Mouse (Mus musculus) midbrain, embryonic 16.5 days (tissue): ENCODE data around the gene Gga1. TPM values are rescaled to one million over a fixed set of nuclear protein-coding genes. Genes with fewer than 3 reads are reported as not detected.
"Not testable (repeated sequence)": the region's sequence is repeated elsewhere in the genome, so short reads cannot be mapped to it uniquely, and the experiment has no call there.

Source experiments
- ATAC-seq: fragments of 200-750 bp; cut with Nextera tagmentation; 2 replicates; pipeline ENCODE4 v1.8.0; 2017; ENCODE audit warnings: moderate TSS enrichment
- H3K27ac ChIP-seq: fragments of 300-500 bp; sonication (generic); 2 replicates; pipeline ENCODE4 v1.5.1; 2014; ENCODE audit warnings: mild to moderate bottlenecking, low read length, mixed read lengths
- H3K27me3 ChIP-seq: fragments of 300-500 bp; sonication (generic); 2 replicates; pipeline ENCODE4 v1.6.1; 2014; ENCODE audit warnings: low read depth, low read length, mixed read lengths; ENCODE audit not compliant: control insufficient read depth, insufficient read depth
- H3K36me3 ChIP-seq: fragments of 300-500 bp; sonication (generic); 2 replicates; pipeline ENCODE4 v1.6.1; 2014; ENCODE audit warnings: mild to moderate bottlenecking, low read length, moderate library complexity, mixed read lengths; ENCODE audit not compliant: control insufficient read depth, insufficient read depth
- H3K4me1 ChIP-seq: fragments of 300-500 bp; sonication (generic); 2 replicates; pipeline ENCODE4 v1.6.1; 2014; ENCODE audit warnings: mild to moderate bottlenecking, low read length, mixed read lengths; ENCODE audit not compliant: control insufficient read depth, insufficient read depth
- H3K4me2 ChIP-seq: fragments of 300-500 bp; sonication (generic); 2 replicates; pipeline ENCODE4 v1.6.1; 2014; ENCODE audit warnings: mild to moderate bottlenecking, low read length, mixed read lengths
- H3K4me3 ChIP-seq: fragments of 300-500 bp; sonication (generic); 2 replicates; pipeline ENCODE4 v1.5.1; 2014; ENCODE audit warnings: low read depth, mild to moderate bottlenecking, low read length, moderate library complexity, mixed read lengths
- H3K9ac ChIP-seq: fragments of 300-500 bp; sonication (generic); 2 replicates; pipeline ENCODE4 v1.6.1; 2014; ENCODE audit warnings: low read depth, low read length, mixed read lengths
- H3K9me3 ChIP-seq: fragments of 300-500 bp; sonication (generic); replicated peaks from 2 replicates; pipeline ENCODE4 v1.6.1; 2014; ENCODE audit warnings: mild to moderate bottlenecking, low read length, mixed read lengths; ENCODE audit not compliant: control insufficient read depth, poor library complexity, severe bottlenecking
- WGBS: fragments of 180-500 bp; shearing (Covaris S2); extraction: QIAGEN DNeasy Blood & Tissue Kit; methylation state at CpG from one replicate; pipeline ENCODE4 v1.1.7; 2014; 5-methylcytosine and 5-hydroxymethylcytosine counted together
- polyA plus RNA-seq: library from polyadenylated mRNA; unstranded; fragments of >200 nt; fragmentation: Nextera tagmentation; extraction: Ambion mirVana; gene quantifications from 2 replicates; pipeline ENCODE4 v1.2.1, GENCODE M21; 2015

The Gga1 gene
- polyA plus RNA-seq, 1 experiment from 2014 or later, result 46.5 TPM

DNA sequence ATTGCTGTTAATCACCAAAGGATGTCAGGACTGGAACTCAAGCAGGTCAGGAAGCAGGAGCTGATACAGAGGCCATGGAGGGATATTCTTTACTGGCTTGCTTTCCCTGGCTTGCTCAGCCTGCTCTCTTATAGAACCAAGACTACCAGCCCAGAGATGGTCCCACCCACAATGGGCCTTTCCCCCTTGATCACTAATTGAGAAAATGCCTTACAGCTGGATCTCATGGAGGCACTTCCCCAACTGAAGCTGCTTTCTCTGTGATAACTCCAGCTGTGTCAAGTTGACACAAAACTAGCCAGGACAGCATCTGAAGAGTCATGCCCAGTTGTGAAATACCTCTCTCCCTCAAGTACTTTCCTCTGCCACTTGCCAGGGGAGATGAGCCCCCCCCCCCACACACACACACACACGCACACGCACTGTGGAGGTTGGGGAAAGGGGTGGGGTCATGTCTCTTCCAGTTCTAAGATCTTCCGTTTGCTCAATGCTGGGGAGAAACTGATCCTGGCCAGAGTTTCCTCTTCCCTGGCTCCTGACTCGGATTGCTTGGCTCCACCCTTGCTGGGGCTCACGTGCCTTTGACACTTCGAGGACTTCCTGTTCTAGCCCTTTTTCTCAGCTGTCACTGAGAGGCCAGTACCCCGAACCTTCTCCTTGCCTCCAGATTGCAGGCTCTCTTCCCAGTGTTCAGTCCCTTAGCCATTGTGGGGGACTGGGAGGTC lies 2.0 kb downstream of the Gga1 start:
- Histone ChIP-seq H3K9ac (0 out of 2 replicates have a peak overlapping the region, but pooled peaks have one; percentile 28), H3K36me3 (peaks cover 23% of the 10 kb centered on the region), H3K4me1 (peaks cover 24% of the 10 kb centered on the region)
- ATAC-seq, H3K9me3 ChIP-seq, H3K4me3 ChIP-seq, H3K27me3 ChIP-seq, H3K27ac ChIP-seq, H3K4me2 ChIP-seq: not testable (repeated sequence)
- 80% methylated on average over 7 of the region's 7 CpGs for WGBS

DNA sequence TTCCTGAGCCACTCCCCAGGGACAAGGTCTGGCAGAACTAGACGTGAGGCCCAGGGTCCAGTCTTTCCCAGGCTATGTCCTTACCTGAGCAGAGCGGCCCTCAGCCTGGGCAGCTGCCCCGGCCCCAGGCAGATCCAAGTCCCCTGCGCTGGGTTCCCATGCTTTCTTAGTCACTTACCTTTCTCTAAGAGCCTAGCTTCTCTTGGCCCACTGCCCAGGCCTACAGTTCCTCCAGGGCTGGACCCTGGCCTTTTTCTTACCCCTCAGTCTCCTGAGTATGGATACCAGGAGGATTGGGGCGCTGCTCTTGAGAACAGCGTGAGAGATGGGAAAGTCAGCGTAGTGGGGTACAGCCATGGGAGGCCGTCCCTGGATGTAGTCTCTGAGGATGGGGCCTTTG lies 3.4 kb downstream of the Gga1 start:
- no peak for ATAC-seq
- Histone ChIP-seq H3K36me3 (peaks cover 34% of the 10 kb centered on the region), H3K4me3 (no peak overlapping the region), H3K9me3 (no peaks in the 10 kb centered on the region), H3K27ac (no peak overlapping the region), H3K4me1 (peaks cover 22% of the 10 kb centered on the region), H3K4me2 (no peak overlapping the region), H3K9ac (no peak overlapping the region), H3K27me3 (no peaks in the 10 kb centered on the region)
- WGBS, result 94% methylated on average over 8 of the region's 8 CpGs

DNA sequence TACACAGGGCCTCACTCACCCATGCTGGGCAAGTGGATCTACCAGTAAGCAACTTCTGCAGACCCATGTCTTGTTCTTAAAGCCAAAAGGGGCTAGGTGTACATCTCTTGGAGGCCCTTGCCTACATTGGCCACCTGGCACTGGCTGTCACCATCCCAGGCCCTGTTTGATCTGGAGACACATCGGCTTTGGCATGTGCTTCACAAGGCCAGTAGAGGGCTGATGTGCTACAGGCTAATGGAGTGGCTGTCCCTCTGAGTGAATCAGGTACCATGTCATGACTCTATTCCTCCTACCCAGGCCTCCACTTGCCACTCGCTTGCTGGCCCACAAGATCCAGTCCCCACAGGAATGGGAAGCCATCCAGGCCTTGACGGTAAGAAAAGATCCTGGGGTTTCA lies 4.8 kb downstream of the Gga1 start:
- peaks cover 40% of the 10 kb centered on the region for H3K36me3 ChIP-seq

DNA sequence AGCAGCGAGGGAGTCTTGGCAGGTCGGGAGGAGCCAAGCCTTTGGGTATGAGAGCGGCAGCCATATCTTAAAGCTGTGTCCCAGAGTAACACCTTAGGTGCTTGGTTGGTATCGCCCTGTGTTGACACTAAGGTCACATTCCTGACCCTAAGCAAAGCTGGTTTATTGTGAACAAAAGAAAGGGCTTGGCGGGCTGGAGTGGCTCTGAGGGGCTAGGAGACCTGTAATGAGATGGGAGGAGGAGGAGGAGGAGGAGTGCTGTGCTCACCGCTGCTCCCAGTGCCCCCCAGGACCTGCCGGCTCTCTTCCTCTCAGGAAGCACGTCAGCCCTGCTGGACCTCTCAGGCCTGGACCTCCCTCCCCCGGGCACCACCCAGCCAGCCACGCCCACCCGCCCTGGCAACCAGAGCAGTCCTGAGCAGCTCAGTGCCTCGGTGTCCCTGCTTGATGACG lies 12.4 kb downstream of the Gga1 start:
- Histone ChIP-seq H3K4me2 (no peak overlapping the region), H3K27me3 (no peaks in the 10 kb centered on the region), H3K9ac (no peak overlapping the region), H3K4me3 (no peak overlapping the region), H3K4me1 (no peaks in the 10 kb centered on the region), H3K36me3 (peaks cover 33% of the 10 kb centered on the region), H3K27ac (no peak overlapping the region), H3K9me3 (no peaks in the 10 kb centered on the region)
- no peak for ATAC-seq
- 19% methylated on average over 13 of the region's 13 CpGs for WGBS

More for the DNA sequence above, 4.8 kb downstream of the Gga1 start:
- no peak overlapping the region for H3K9ac ChIP-seq
- peaks cover 13% of the 10 kb centered on the region for H3K4me1 ChIP-seq
- no peak overlapping the region for H3K4me3 ChIP-seq
- 90% methylated on average over 3 of the region's 3 CpGs for WGBS
- H3K27me3 ChIP-seq, result no peaks in the 10 kb centered on the region
- no peak overlapping the region for H3K27ac ChIP-seq
- H3K4me2 ChIP-seq, result no peak overlapping the region
- no peaks in the 10 kb centered on the region for H3K9me3 ChIP-seq
- ATAC-seq, result no peak

DNA sequence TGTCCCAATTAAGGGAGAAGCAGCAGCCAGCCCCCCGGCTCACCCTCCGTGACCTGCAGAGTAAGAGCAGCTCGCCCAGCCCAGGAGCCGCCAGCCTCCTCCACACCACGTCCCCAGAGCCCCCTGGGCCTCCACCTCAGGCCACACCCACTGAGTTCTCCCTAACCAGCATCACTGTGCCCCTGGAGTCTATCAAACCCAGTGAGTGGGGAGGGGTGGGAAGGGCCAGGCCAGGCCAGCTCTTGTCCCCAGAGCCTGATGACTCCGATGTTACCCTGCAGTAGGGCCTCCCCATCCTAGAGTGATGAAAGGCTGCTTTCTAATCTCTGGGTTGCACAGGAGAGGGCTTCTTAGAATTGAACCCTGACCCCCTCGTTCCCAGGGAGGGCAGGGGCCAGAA lies 15.4 kb downstream of the Gga1 start:
- Histone ChIP-seq H3K4me3 (no peak overlapping the region), H3K9me3 (no peaks in the 10 kb centered on the region), H3K9ac (no peak overlapping the region), H3K27me3 (no peaks in the 10 kb centered on the region), H3K4me2 (no peak overlapping the region), H3K27ac (no peak overlapping the region), H3K36me3 (peaks cover 22% of the 10 kb centered on the region), H3K4me1 (no peaks in the 10 kb centered on the region)
- no peak for ATAC-seq
- 70% methylated on average over 7 of the region's 7 CpGs for WGBS

- Histone ChIP-seq H3K9ac (no peak overlapping the region), H3K4me1 (peaks cover 5% of the 10 kb centered on the region), H3K27me3 (peaks cover 8% of the 10 kb centered on the region), H3K36me3 (peaks cover 16% of the 10 kb centered on the region), H3K27ac (no peak overlapping the region), H3K9me3 (no peaks in the 10 kb centered on the region), H3K4me3 (no peak overlapping the region), H3K4me2 (no peak overlapping the region)
- ATAC-seq, result no peak
- 74% methylated on average over 13 of the region's 13 CpGs for WGBS
Observed at GRCm38 (mm10) chr15:78894726-78895125, 17.7 kb downstream of the Gga1 start.

DNA sequence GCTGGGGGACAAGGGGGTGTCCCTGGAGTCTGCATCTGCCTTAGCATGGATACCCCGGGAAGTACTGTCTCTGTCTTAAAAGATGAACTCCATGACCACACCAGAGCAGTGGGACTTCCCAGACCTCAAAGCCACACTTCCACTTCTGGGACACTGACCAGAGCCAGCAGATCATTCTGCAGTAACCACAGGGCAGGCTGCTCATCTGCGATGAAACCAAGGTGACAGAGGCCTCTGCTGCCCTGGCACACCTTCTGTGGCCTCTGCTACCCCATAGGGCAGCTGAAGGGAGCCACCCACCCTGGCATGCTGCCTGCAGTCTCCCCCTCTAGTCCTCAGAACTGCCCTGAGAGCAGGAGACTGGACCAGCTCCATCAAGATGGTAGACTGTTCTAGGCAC lies 18.8 kb downstream of the Gga1 start:
- H3K4me3 ChIP-seq, result no peak overlapping the region
- no peak overlapping the region for H3K27ac ChIP-seq
- no peak overlapping the region for H3K9ac ChIP-seq
- ATAC-seq, result no peak
- H3K4me2 ChIP-seq, result no peak overlapping the region
- H3K9me3 ChIP-seq, result no peaks in the 10 kb centered on the region
- 95% methylated on average over 2 of the region's 2 CpGs for WGBS
- peaks cover 15% of the 10 kb centered on the region for H3K36me3 ChIP-seq
- peaks cover 10% of the 10 kb centered on the region for H3K4me1 ChIP-seq
- H3K27me3 ChIP-seq, result peaks cover 10% of the 10 kb centered on the region

- no peak for ATAC-seq
- Histone ChIP-seq H3K4me1 (peaks cover 10% of the 10 kb centered on the region), H3K4me2 (no peak overlapping the region), H3K36me3 (peaks cover 15% of the 10 kb centered on the region), H3K9ac (no peak overlapping the region), H3K27me3 (peaks cover 10% of the 10 kb centered on the region), H3K27ac (no peak overlapping the region), H3K9me3 (no peaks in the 10 kb centered on the region), H3K4me3 (no peak overlapping the region)
- 74% methylated on average over 3 of the region's 3 CpGs for WGBS
Observed at GRCm38 (mm10) chr15:78896149-78896548, 19.2 kb downstream of the Gga1 start.

DNA sequence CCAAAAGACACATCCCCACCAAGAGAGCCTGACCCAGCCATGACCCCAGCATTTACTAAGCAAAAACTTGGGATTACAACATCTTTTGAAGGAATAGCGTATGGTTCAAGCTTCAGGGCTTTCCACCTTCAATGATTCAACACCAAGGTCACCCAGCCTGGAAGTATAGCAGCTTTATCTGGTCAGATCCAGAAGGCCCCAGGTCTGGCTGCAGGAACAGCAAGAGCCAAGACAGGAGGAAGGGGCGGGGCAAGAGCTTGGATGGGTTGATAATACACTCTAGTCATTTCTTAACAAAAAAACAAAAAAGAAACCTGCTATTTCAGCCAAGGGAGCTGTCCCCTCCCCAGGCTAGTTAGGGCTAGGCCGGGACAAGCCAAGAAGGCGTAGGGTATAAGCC lies 20.5 kb downstream of the Gga1 start:
- no peak overlapping the region for H3K9ac ChIP-seq
- no peak for ATAC-seq
- H3K27me3 ChIP-seq, result peaks cover 10% of the 10 kb centered on the region
- H3K27ac ChIP-seq, result no peak overlapping the region
- WGBS, result 83% methylated on average over 4 of the region's 4 CpGs
- no peak overlapping the region for H3K4me2 ChIP-seq
- peaks cover 3% of the 10 kb centered on the region; the same call in 1 of the 2 replicates for H3K36me3 ChIP-seq
- no peak overlapping the region for H3K4me3 ChIP-seq
- H3K9me3 ChIP-seq, result no peaks in the 10 kb centered on the region
- H3K4me1 ChIP-seq, result peaks cover 13% of the 10 kb centered on the region
